Mouse (Mus musculus) kidney, embryonic 16.5 days (tissue): ENCODE measurements around the gene Slc43a1. TPM values are rescaled to one million over a fixed set of nuclear protein-coding genes. Genes with fewer than 3 reads are reported as not detected.
"Not testable (repeated sequence)": the region's sequence is repeated elsewhere in the genome, so short reads cannot be mapped to it uniquely, and the experiment has no call there.

Experiments
- ATAC-seq: fragments of 200-750 bp; cut with Nextera tagmentation; 2 replicates; pipeline ENCODE4 v1.8.0; 2017; ENCODE audit warnings: moderate TSS enrichment; ENCODE audit not compliant: low FRiP score, low TSS enrichment
- H3K27ac ChIP-seq: fragments of 300-500 bp; sonication (generic); 2 replicates; pipeline ENCODE4 v1.5.1; 2014; ENCODE audit warnings: low read length
- H3K27me3 ChIP-seq: fragments of 300-500 bp; sonication (generic); 2 replicates; pipeline ENCODE4 v1.6.1; 2014; ENCODE audit warnings: low read length, control low read depth, mixed read lengths; ENCODE audit not compliant: insufficient read depth
- H3K36me3 ChIP-seq: fragments of 300-500 bp; sonication (generic); 2 replicates; pipeline ENCODE4 v1.6.1; 2014; ENCODE audit warnings: low read length, control low read depth, mixed read lengths; ENCODE audit not compliant: insufficient read depth
- H3K4me1 ChIP-seq: fragments of 300-500 bp; sonication (generic); 2 replicates; pipeline ENCODE4 v1.6.1; 2014; ENCODE audit warnings: low read length, control low read depth, mixed read lengths; ENCODE audit not compliant: insufficient read depth
- H3K4me2 ChIP-seq: fragments of 300-500 bp; sonication (generic); replicated peaks from 2 replicates; pipeline ENCODE4 v1.6.1; 2014; ENCODE audit warnings: low read depth, low read length
- H3K4me3 ChIP-seq: fragments of 300-500 bp; sonication (generic); 2 replicates; pipeline ENCODE4 v1.5.1; 2014; ENCODE audit warnings: mild to moderate bottlenecking, low read length
- H3K9ac ChIP-seq: fragments of 300-500 bp; sonication (generic); replicated peaks from 2 replicates; pipeline ENCODE4 v1.6.1; 2014; ENCODE audit warnings: low read length
- H3K9me3 ChIP-seq: fragments of 300-500 bp; sonication (generic); 2 replicates; pipeline ENCODE4 v1.6.1; 2016; ENCODE audit warnings: low read length, control low read depth
- WGBS: fragments of 180-500 bp; shearing (Covaris S2); extraction: QIAGEN DNeasy Blood & Tissue Kit; methylation state at CpG from one replicate; pipeline ENCODE4 v1.1.7; 2014; 5-methylcytosine and 5-hydroxymethylcytosine counted together
- polyA plus RNA-seq: library from polyadenylated mRNA; unstranded; fragments of >200 nt; fragmentation: Nextera tagmentation; extraction: Ambion mirVana; gene quantifications from 2 replicates; pipeline ENCODE4 v1.2.1, GENCODE M21; 2015

Gene Slc43a1
- polyA plus RNA-seq: 15.6 and 17.8 TPM in 2 replicates

- Histone ChIP-seq H3K27ac (peak within 1 kb of the TSS; percentile 90), H3K9me3 (no peaks in the 10 kb centered on the region), H3K36me3 (no peaks in the 10 kb centered on the region), H3K9ac (peak within 1 kb of the TSS; percentile 79), H3K4me1 (peaks cover 26% of the 10 kb centered on the region), H3K4me2 (peak within 1 kb of the TSS; percentile 84), H3K27me3 (peaks cover 11% of the 10 kb centered on the region; the same call in 1 of the 2 replicates), H3K4me3 (peak within 1 kb of the TSS; percentile 67)
- ATAC-seq: no peak
- WGBS: 19% methylated on average over 10 of the region's 10 CpGs
Measured at GRCm38 (mm10) chr2:84838593-84838949, at the start of gene Slc43a1. Gene Slc43a1, plus strand, starts transcription at chr2:84838850.

- H3K9ac ChIP-seq: no peak overlapping the region
- H3K27me3 ChIP-seq: no peaks in the 10 kb centered on the region
- no peak for ATAC-seq
- no peak overlapping the region for H3K4me2 ChIP-seq
- no peaks in the 10 kb centered on the region for H3K4me1 ChIP-seq
- H3K4me3 ChIP-seq: no peak overlapping the region
- H3K27ac ChIP-seq: no peak overlapping the region
- H3K9me3 ChIP-seq: peaks cover 4% of the 10 kb centered on the region; the same call in 1 of the 2 replicates
- H3K36me3 ChIP-seq: no peaks in the 10 kb centered on the region
- WGBS: 45% methylated on average over 9 of the region's 9 CpGs
Measured at GRCm38 (mm10) chr2:84790418-84790817, 48.2 kb upstream of the Slc43a1 start.

- H3K4me3 ChIP-seq: no peak overlapping the region
- no peaks in the 10 kb centered on the region for H3K36me3 ChIP-seq
- H3K27me3 ChIP-seq: no peaks in the 10 kb centered on the region
- peaks cover 7% of the 10 kb centered on the region; the same call in 1 of the 2 replicates for H3K9me3 ChIP-seq
- 66% methylated on average over 3 of the region's 3 CpGs for WGBS
- ATAC-seq: no peak
- no peak overlapping the region for H3K27ac ChIP-seq
- H3K4me1 ChIP-seq: no peaks in the 10 kb centered on the region
- H3K9ac ChIP-seq: no peak overlapping the region
- no peak overlapping the region for H3K4me2 ChIP-seq
Measured at GRCm38 (mm10) chr2:84792516-84792915, 46.1 kb upstream of the Slc43a1 start.

GRCm38 (mm10) chr2:84793154-84793553 is 45.5 kb upstream of the Slc43a1 start:
- H3K36me3 ChIP-seq: no peaks in the 10 kb centered on the region
- 80% methylated on average over 3 of the region's 3 CpGs for WGBS
- H3K4me1 ChIP-seq: no peaks in the 10 kb centered on the region
- no peak overlapping the region for H3K27ac ChIP-seq
- no peak for ATAC-seq
- H3K4me2 ChIP-seq: no peak overlapping the region
- no peak overlapping the region for H3K9ac ChIP-seq
- H3K9me3 ChIP-seq: peaks cover 7% of the 10 kb centered on the region; the same call in 1 of the 2 replicates
- no peak overlapping the region for H3K4me3 ChIP-seq
- H3K27me3 ChIP-seq: no peaks in the 10 kb centered on the region

GRCm38 (mm10) chr2:84793871-84794270 is 44.8 kb upstream of the Slc43a1 start:
- no peaks in the 10 kb centered on the region for H3K4me1 ChIP-seq
- H3K9ac ChIP-seq: no peak overlapping the region
- WGBS: 81% methylated on average over 3 of the region's 3 CpGs
- peaks cover 7% of the 10 kb centered on the region; the same call in 1 of the 2 replicates for H3K9me3 ChIP-seq
- no peak for ATAC-seq
- H3K4me2 ChIP-seq: no peak overlapping the region
- H3K4me3 ChIP-seq: no peak overlapping the region
- H3K27me3 ChIP-seq: no peaks in the 10 kb centered on the region
- no peak overlapping the region for H3K27ac ChIP-seq
- H3K36me3 ChIP-seq: no peaks in the 10 kb centered on the region

- peak overlapping the region; percentile 54 for H3K9ac ChIP-seq
- peak overlapping the region; percentile 66 for H3K4me3 ChIP-seq
- H3K9me3 ChIP-seq: peaks cover 7% of the 10 kb centered on the region; the same call in 1 of the 2 replicates
- peak overlapping the region; percentile 95 for H3K4me2 ChIP-seq
- H3K27me3 ChIP-seq: no peaks in the 10 kb centered on the region
- no peaks in the 10 kb centered on the region for H3K36me3 ChIP-seq
- H3K27ac ChIP-seq: 0 out of 2 replicates have a peak overlapping the region, but pooled peaks have one; percentile 14
- peaks cover 4% of the 10 kb centered on the region; the same call in 1 of the 2 replicates for H3K4me1 ChIP-seq
- 12% methylated on average over 13 of the region's 13 CpGs for WGBS
- peak; percentile 69 for ATAC-seq
Measured at GRCm38 (mm10) chr2:84797833-84798492, 40.7 kb upstream of the Slc43a1 start.

GRCm38 (mm10) chr2:84798493-84798921 is 40.1 kb upstream of the Slc43a1 start, which contains the start of gene Ube2l6:
Gene Ube2l6, plus strand, starts transcription at chr2:84798828.
- peak; percentile 87 for ATAC-seq
- H3K27ac ChIP-seq: peak within 1 kb of the TSS; percentile 43; the same call in 1 of the 2 replicates
- no peaks in the 10 kb centered on the region for H3K36me3 ChIP-seq
- peak within 1 kb of the TSS; percentile 54 for H3K9ac ChIP-seq
- peak within 1 kb of the TSS; percentile 95 for H3K4me2 ChIP-seq
- H3K27me3 ChIP-seq: no peaks in the 10 kb centered on the region
- peak within 1 kb of the TSS; percentile 66 for H3K4me3 ChIP-seq
- H3K9me3 ChIP-seq: peaks cover 7% of the 10 kb centered on the region; the same call in 1 of the 2 replicates
- peaks cover 4% of the 10 kb centered on the region; the same call in 1 of the 2 replicates for H3K4me1 ChIP-seq
- WGBS: under 1% methylated on average over 21 of the region's 21 CpGs

GRCm38 (mm10) chr2:84799041-84799561 is 39.5 kb upstream of the Slc43a1 start:
- no peaks in the 10 kb centered on the region for H3K36me3 ChIP-seq
- peak overlapping the region; percentile 54 for H3K9ac ChIP-seq
- peaks cover 7% of the 10 kb centered on the region; the same call in 1 of the 2 replicates for H3K9me3 ChIP-seq
- H3K4me2 ChIP-seq: peak overlapping the region; percentile 95
- peak overlapping the region; percentile 66 for H3K4me3 ChIP-seq
- peak overlapping the region; percentile 43; the same call in 1 of the 2 replicates for H3K27ac ChIP-seq
- peak; percentile 73; the same call in 1 of the 2 replicates for ATAC-seq
- H3K27me3 ChIP-seq: no peaks in the 10 kb centered on the region
- peaks cover 4% of the 10 kb centered on the region; the same call in 1 of the 2 replicates for H3K4me1 ChIP-seq
- under 1% methylated on average over 16 of the region's 16 CpGs for WGBS

GRCm38 (mm10) chr2:84800304-84800703 is 38.3 kb upstream of the Slc43a1 start:
- no peak overlapping the region for H3K4me3 ChIP-seq
- peaks cover 4% of the 10 kb centered on the region; the same call in 1 of the 2 replicates for H3K4me1 ChIP-seq
- 73% methylated on average over 4 of the region's 4 CpGs for WGBS

GRCm38 (mm10) chr2:84801223-84801622 is 37.4 kb upstream of the Slc43a1 start:
- H3K9me3 ChIP-seq, H3K9ac ChIP-seq, H3K36me3 ChIP-seq, H3K4me1 ChIP-seq, ATAC-seq, H3K27ac ChIP-seq, H3K4me3 ChIP-seq, H3K27me3 ChIP-seq, H3K4me2 ChIP-seq: not testable (repeated sequence)
- WGBS: 78% methylated on average over 5 of the region's 5 CpGs

More at GRCm38 (mm10) chr2:84800304-84800703, 38.3 kb upstream of the Slc43a1 start:
- Histone ChIP-seq H3K36me3 (no peaks in the 10 kb centered on the region), H3K9ac (no peak overlapping the region), H3K27me3 (no peaks in the 10 kb centered on the region), H3K27ac (no peak overlapping the region), H3K4me2 (no peak overlapping the region), H3K9me3 (peaks cover 4% of the 10 kb centered on the region; the same call in 1 of the 2 replicates)
- ATAC-seq: no peak
